Mouse (Mus musculus): ENCODE measurements at regions not wholly inside any gene's neighbourhood (a gene's known extent, or its start where the extent isn't known, plus 50 kb on each side); places are given as distances from the start of the nearest gene placed in this dataset.

GRCm38 (mm10) chr11:24226755-24227154, 148.9 kb downstream of the Bcl11a start:
- in situ Hi-C loops (cut with MboI, MseI), result no loop called here

- in situ Hi-C loops (cut with MboI, MseI), result no loop called here
Observed at GRCm38 (mm10) chr11:24233376-24233775, 155.5 kb downstream of the Bcl11a start.

GRCm38 (mm10) chr11:24233821-24234220, 156.0 kb downstream of the Bcl11a start:
- in situ Hi-C loops (cut with MboI, MseI), result no loop called here

GRCm38 (mm10) chr11:24234422-24234821, 156.6 kb downstream of the Bcl11a start:
- in situ Hi-C loops (cut with MboI, MseI), result no loop called here

GRCm38 (mm10) chr11:24235326-24235725, 157.5 kb downstream of the Bcl11a start:
- in situ Hi-C loops (cut with MboI, MseI), result no loop called here

- in situ Hi-C loops (cut with MboI, MseI), result no loop called here
Observed at GRCm38 (mm10) chr11:24239631-24240030, 161.8 kb downstream of the Bcl11a start.

GRCm38 (mm10) chr11:24242096-24242495, 164.2 kb downstream of the Bcl11a start:
- in situ Hi-C loops (cut with MboI, MseI), result no loop called here

GRCm38 (mm10) chr11:24242888-24243287, 165.0 kb downstream of the Bcl11a start:
- in situ Hi-C loops (cut with MboI, MseI), result no loop called here

GRCm38 (mm10) chr11:24245390-24245789, 167.5 kb downstream of the Bcl11a start:
- in situ Hi-C loops (cut with MboI, MseI), result loop anchor here (5.0 kb wide), 1 partner anchor 198 kb away; no protein-coding TSS in a partner anchor

GRCm38 (mm10) chr11:24246314-24246713, 168.5 kb downstream of the Bcl11a start:
- in situ Hi-C loops (cut with MboI, MseI), result loop anchor here (5.0 kb wide), 1 partner anchor 199 kb away; no protein-coding TSS in a partner anchor

- in situ Hi-C loops (cut with MboI, MseI), result loop anchor here (5.0 kb wide), 1 partner anchor 200 kb away; no protein-coding TSS in a partner anchor
Observed at GRCm38 (mm10) chr11:24247285-24247684, 169.4 kb downstream of the Bcl11a start.

GRCm38 (mm10) chr11:24251516-24251915, 173.7 kb downstream of the Bcl11a start:
- in situ Hi-C loops (cut with MboI, MseI), result no loop called here

GRCm38 (mm10) chr11:24255201-24256060, 177.6 kb downstream of the Bcl11a start:
- in situ Hi-C loops (cut with MboI, MseI), result no loop called here

GRCm38 (mm10) chr11:24257741-24258140, 179.9 kb downstream of the Bcl11a start:
- in situ Hi-C loops (cut with MboI, MseI), result no loop called here

GRCm38 (mm10) chr11:24258340-24258739, 180.5 kb downstream of the Bcl11a start:
- in situ Hi-C loops (cut with MboI, MseI), result no loop called here

- in situ Hi-C loops (cut with MboI, MseI), result loop anchor here (10.0 kb wide), 1 partner anchor 65 kb away; no protein-coding TSS in a partner anchor
Observed at GRCm38 (mm10) chr11:24259668-24260067, 181.8 kb downstream of the Bcl11a start.

- in situ Hi-C loops (cut with MboI, MseI), result loop anchor here (10.0 kb wide), 1 partner anchor 56 kb away; no protein-coding TSS in a partner anchor
Observed at GRCm38 (mm10) chr11:24269046-24269445, 191.2 kb downstream of the Bcl11a start.

- in situ Hi-C loops (cut with MboI, MseI), result no loop called here
Observed at GRCm38 (mm10) chr11:24281628-24282027, 203.8 kb downstream of the Bcl11a start.

- in situ Hi-C loops (cut with MboI, MseI), result no loop called here
Observed at GRCm38 (mm10) chr11:24282556-24282955, 204.7 kb downstream of the Bcl11a start.

- in situ Hi-C loops (cut with MboI, MseI), result no loop called here
Observed at GRCm38 (mm10) chr11:24286129-24287108, 208.6 kb downstream of the Bcl11a start.

- in situ Hi-C loops (cut with MboI, MseI), result no loop called here
Observed at GRCm38 (mm10) chr11:24293209-24293608, 215.4 kb downstream of the Bcl11a start.

Measured in T-helper 1 cell (primary cell).